Mouse (Mus musculus): ENCODE data around the gene Rreb1.

DNA sequence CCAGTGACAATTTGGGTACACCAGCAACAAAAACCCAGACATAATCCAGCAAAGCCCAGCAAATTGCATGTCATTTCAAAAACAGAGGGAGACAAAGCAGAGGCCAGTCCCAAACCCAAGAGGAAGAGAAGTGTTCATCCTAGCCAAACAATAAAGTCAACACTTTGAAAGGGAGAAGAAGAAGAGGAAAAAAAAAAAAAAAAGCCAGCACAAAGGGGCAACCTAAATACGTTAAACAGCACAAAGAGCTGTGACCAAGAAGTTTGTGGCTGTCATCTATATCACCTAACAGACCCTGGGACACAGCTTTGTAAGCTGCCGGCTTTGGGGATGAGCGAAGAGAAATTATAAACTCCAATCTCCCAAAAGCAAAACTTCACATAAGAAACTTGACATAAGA lies 17.8 kb upstream of the Rreb1 start:
- TF ChIP-seq CTCF (IDR thresholded peaks at IDR 0.05), result no peak
- TF ChIP-seq EP300 (IDR thresholded peaks at IDR 0.05), result no peak

Data from lung, postnatal 0 days (tissue).